Mouse (Mus musculus) bone marrow macrophage, adult 2 months (primary cell): Measurements from ENCODE around the gene Igf2bp3.

Experiments
- CTCF ChIP-seq: IDR thresholded peaks from 2 replicates; pipeline ENCODE4 v1.5.1; 2012; ENCODE audit warnings: low read depth, mild to moderate bottlenecking, low read length, moderate library complexity
- POLR2A ChIP-seq: IDR thresholded peaks from 2 replicates; pipeline ENCODE4 v1.6.1; 2012; ENCODE audit warnings: mild to moderate bottlenecking, low read depth, low read length, borderline replicate concordance

DNA sequence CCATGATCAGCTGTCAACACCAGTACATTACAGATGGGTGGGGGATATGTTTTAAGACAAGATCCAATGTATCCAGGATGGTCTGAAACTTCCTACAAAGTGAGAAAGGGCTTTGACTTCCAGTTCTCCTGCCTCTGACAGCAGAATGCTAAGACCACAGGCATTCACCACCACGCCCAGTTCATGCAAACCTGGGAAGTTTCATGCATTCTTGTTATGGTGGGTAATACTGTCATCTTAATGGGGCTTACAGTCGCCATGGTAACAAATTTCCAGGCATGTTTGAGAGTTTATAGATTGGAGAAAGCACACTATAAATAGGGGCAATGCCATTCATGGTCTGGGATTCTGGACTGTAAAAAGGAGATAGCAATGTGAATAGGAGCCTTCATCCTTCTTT lies 105.6 kb downstream of the Igf2bp3 start:
- TF ChIP-seq CTCF (no peak), POLR2A (no peak)
